Mouse (Mus musculus): Measurements from ENCODE around the gene Nrxn1. TPM values are rescaled to one million over a fixed set of nuclear protein-coding genes. Genes with fewer than 3 reads are reported as not detected.
A peak's percentile ranks its signal among the peaks of the same experiment; 100 is the strongest.

The Nrxn1 gene
- polyA plus RNA-seq, 1 experiment from 2014 or later, result 4.6 TPM

GRCm38 (mm10) chr17:90994247-90994646 is 98.6 kb downstream of the Nrxn1 start:
- ATAC-seq (ENCODE audit: low FRiP score, low TSS enrichment), result no peak
- Histone ChIP-seq H3K9ac (replicated peaks; ENCODE audit: low read length) (no peak overlapping the region), H3K27me3 (ENCODE audit: insufficient read depth, low read length) (no peaks in the 10 kb centered on the region), H3K36me3 (ENCODE audit: insufficient read depth, low read length) (no peaks in the 10 kb centered on the region), H3K27ac (ENCODE audit: low read length) (no peak overlapping the region), H3K4me1 (ENCODE audit: insufficient read depth, low read length) (no peaks in the 10 kb centered on the region), H3K4me3 (ENCODE audit: low read length) (no peak overlapping the region), H3K9me3 (ENCODE audit: low read length) (no peaks in the 10 kb centered on the region), H3K4me2 (replicated peaks; ENCODE audit: low read depth, low read length) (no peak overlapping the region)
- 82% methylated on average over 1 of the region's 1 CpGs for WGBS

- no peak overlapping the region for H3K9ac ChIP-seq (replicated peaks; ENCODE audit: low read length)
- H3K27me3 ChIP-seq (ENCODE audit: insufficient read depth, low read length), result no peaks in the 10 kb centered on the region
- no peaks in the 10 kb centered on the region for H3K36me3 ChIP-seq (ENCODE audit: insufficient read depth, low read length)
- H3K4me2 ChIP-seq (replicated peaks; ENCODE audit: low read depth, low read length), result no peak overlapping the region
- no peaks in the 10 kb centered on the region for H3K9me3 ChIP-seq (ENCODE audit: low read length)
- 90% methylated on average over 2 of the region's 2 CpGs for WGBS
- H3K4me1 ChIP-seq (ENCODE audit: insufficient read depth, low read length), result no peaks in the 10 kb centered on the region
- no peak overlapping the region for H3K27ac ChIP-seq (ENCODE audit: low read length)
- no peak overlapping the region for H3K4me3 ChIP-seq (ENCODE audit: low read length)
- ATAC-seq (ENCODE audit: low FRiP score, low TSS enrichment), result no peak
Observed at GRCm38 (mm10) chr17:90990747-90991146, 102.1 kb downstream of the Nrxn1 start.

- no peak overlapping the region for H3K27ac ChIP-seq (ENCODE audit: low read length)
- 48% methylated on average over 4 of the region's 4 CpGs for WGBS
- H3K4me1 ChIP-seq (ENCODE audit: insufficient read depth, low read length), result no peaks in the 10 kb centered on the region
- no peak overlapping the region for H3K4me3 ChIP-seq (ENCODE audit: low read length)
- no peaks in the 10 kb centered on the region for H3K9me3 ChIP-seq (ENCODE audit: low read length)
- H3K27me3 ChIP-seq (ENCODE audit: insufficient read depth, low read length), result no peaks in the 10 kb centered on the region
- no peak overlapping the region for H3K4me2 ChIP-seq (replicated peaks; ENCODE audit: low read depth, low read length)
- ATAC-seq (ENCODE audit: low FRiP score, low TSS enrichment), result peak; percentile 71; the same call in 1 of the 2 replicates
- H3K36me3 ChIP-seq (ENCODE audit: insufficient read depth, low read length), result no peaks in the 10 kb centered on the region
- H3K9ac ChIP-seq (replicated peaks; ENCODE audit: low read length), result no peak overlapping the region
Observed at GRCm38 (mm10) chr17:90962904-90963531, 129.9 kb downstream of the Nrxn1 start.

- Histone ChIP-seq H3K9me3 (ENCODE audit: low read length) (no peaks in the 10 kb centered on the region), H3K4me3 (ENCODE audit: low read length) (no peak overlapping the region), H3K27me3 (ENCODE audit: insufficient read depth, low read length) (no peaks in the 10 kb centered on the region), H3K36me3 (ENCODE audit: insufficient read depth, low read length) (no peaks in the 10 kb centered on the region), H3K9ac (replicated peaks; ENCODE audit: low read length) (no peak overlapping the region), H3K27ac (ENCODE audit: low read length) (no peak overlapping the region), H3K4me1 (ENCODE audit: insufficient read depth, low read length) (no peaks in the 10 kb centered on the region), H3K4me2 (replicated peaks; ENCODE audit: low read depth, low read length) (no peak overlapping the region)
- WGBS, result 75% methylated on average over 2 of the region's 2 CpGs
- no peak for ATAC-seq (ENCODE audit: low FRiP score, low TSS enrichment)
Observed at GRCm38 (mm10) chr17:90955221-90955620, 137.7 kb downstream of the Nrxn1 start.

GRCm38 (mm10) chr17:90934929-90935328 is 157.9 kb downstream of the Nrxn1 start:
- H3K9ac ChIP-seq (replicated peaks; ENCODE audit: low read length), result no peak overlapping the region
- H3K36me3 ChIP-seq (ENCODE audit: insufficient read depth, low read length), result no peaks in the 10 kb centered on the region
- H3K27me3 ChIP-seq (ENCODE audit: insufficient read depth, low read length), result no peaks in the 10 kb centered on the region
- 67% methylated on average over 2 of the region's 2 CpGs for WGBS
- H3K9me3 ChIP-seq (ENCODE audit: low read length), result no peaks in the 10 kb centered on the region
- H3K27ac ChIP-seq (ENCODE audit: low read length), result no peak overlapping the region
- ATAC-seq (ENCODE audit: low FRiP score, low TSS enrichment), result no peak
- H3K4me1 ChIP-seq (ENCODE audit: insufficient read depth, low read length), result no peaks in the 10 kb centered on the region
- no peak overlapping the region for H3K4me3 ChIP-seq (ENCODE audit: low read length)
- H3K4me2 ChIP-seq (replicated peaks; ENCODE audit: low read depth, low read length), result no peak overlapping the region

GRCm38 (mm10) chr17:90913320-90913719 is 179.6 kb downstream of the Nrxn1 start:
- no peak overlapping the region for H3K4me3 ChIP-seq (ENCODE audit: low read length)

GRCm38 (mm10) chr17:90912746-90913145 is 180.1 kb downstream of the Nrxn1 start:
- no peak for ATAC-seq (ENCODE audit: low FRiP score, low TSS enrichment)

More at GRCm38 (mm10) chr17:90913320-90913719, 179.6 kb downstream of the Nrxn1 start:
- Histone ChIP-seq H3K9ac (replicated peaks; ENCODE audit: low read length) (no peak overlapping the region), H3K27me3 (ENCODE audit: insufficient read depth, low read length) (no peaks in the 10 kb centered on the region), H3K36me3 (ENCODE audit: insufficient read depth, low read length) (no peaks in the 10 kb centered on the region), H3K4me2 (replicated peaks; ENCODE audit: low read depth, low read length) (no peak overlapping the region), H3K27ac (ENCODE audit: low read length) (no peak overlapping the region), H3K9me3 (ENCODE audit: low read length) (no peaks in the 10 kb centered on the region), H3K4me1 (ENCODE audit: insufficient read depth, low read length) (no peaks in the 10 kb centered on the region)
- WGBS, result 79% methylated on average over 2 of the region's 2 CpGs
- ATAC-seq (ENCODE audit: low FRiP score, low TSS enrichment), result no peak

GRCm38 (mm10) chr17:90912341-90912740 is 180.5 kb downstream of the Nrxn1 start:
- ATAC-seq (ENCODE audit: low FRiP score, low TSS enrichment), result no peak
- H3K27me3 ChIP-seq (ENCODE audit: insufficient read depth, low read length), result no peaks in the 10 kb centered on the region

More at GRCm38 (mm10) chr17:90912746-90913145, 180.1 kb downstream of the Nrxn1 start:
- Histone ChIP-seq H3K27ac (ENCODE audit: low read length) (no peak overlapping the region), H3K27me3 (ENCODE audit: insufficient read depth, low read length) (no peaks in the 10 kb centered on the region), H3K4me2 (replicated peaks; ENCODE audit: low read depth, low read length) (no peak overlapping the region), H3K36me3 (ENCODE audit: insufficient read depth, low read length) (no peaks in the 10 kb centered on the region), H3K9me3 (ENCODE audit: low read length) (no peaks in the 10 kb centered on the region), H3K4me3 (ENCODE audit: low read length) (no peak overlapping the region), H3K4me1 (ENCODE audit: insufficient read depth, low read length) (no peaks in the 10 kb centered on the region), H3K9ac (replicated peaks; ENCODE audit: low read length) (no peak overlapping the region)
- WGBS, result 71% methylated on average over 2 of the region's 2 CpGs

GRCm38 (mm10) chr17:90906118-90907093 is 186.5 kb downstream of the Nrxn1 start:
- ATAC-seq (ENCODE audit: low FRiP score, low TSS enrichment), result no peak

More at GRCm38 (mm10) chr17:90912341-90912740, 180.5 kb downstream of the Nrxn1 start:
- Histone ChIP-seq H3K9me3 (ENCODE audit: low read length) (no peaks in the 10 kb centered on the region), H3K4me3 (ENCODE audit: low read length) (no peak overlapping the region), H3K4me1 (ENCODE audit: insufficient read depth, low read length) (no peaks in the 10 kb centered on the region), H3K36me3 (ENCODE audit: insufficient read depth, low read length) (no peaks in the 10 kb centered on the region), H3K4me2 (replicated peaks; ENCODE audit: low read depth, low read length) (no peak overlapping the region), H3K27ac (ENCODE audit: low read length) (no peak overlapping the region), H3K9ac (replicated peaks; ENCODE audit: low read length) (no peak overlapping the region)

GRCm38 (mm10) chr17:90905143-90905542 is 187.7 kb downstream of the Nrxn1 start:
- Histone ChIP-seq H3K4me2 (replicated peaks; ENCODE audit: low read depth, low read length) (no peak overlapping the region), H3K4me1 (ENCODE audit: insufficient read depth, low read length) (no peaks in the 10 kb centered on the region), H3K9me3 (ENCODE audit: low read length) (no peaks in the 10 kb centered on the region), H3K36me3 (ENCODE audit: insufficient read depth, low read length) (no peaks in the 10 kb centered on the region), H3K27ac (ENCODE audit: low read length) (no peak overlapping the region), H3K27me3 (ENCODE audit: insufficient read depth, low read length) (no peaks in the 10 kb centered on the region), H3K4me3 (ENCODE audit: low read length) (no peak overlapping the region), H3K9ac (replicated peaks; ENCODE audit: low read length) (no peak overlapping the region)
- no peak for ATAC-seq (ENCODE audit: low FRiP score, low TSS enrichment)
- 77% methylated on average over 5 of the region's 5 CpGs for WGBS

More at GRCm38 (mm10) chr17:90906118-90907093, 186.5 kb downstream of the Nrxn1 start:
- Histone ChIP-seq H3K4me2 (replicated peaks; ENCODE audit: low read depth, low read length) (no peak overlapping the region), H3K27ac (ENCODE audit: low read length) (no peak overlapping the region), H3K27me3 (ENCODE audit: insufficient read depth, low read length) (no peaks in the 10 kb centered on the region), H3K9me3 (ENCODE audit: low read length) (no peaks in the 10 kb centered on the region), H3K9ac (replicated peaks; ENCODE audit: low read length) (no peak overlapping the region), H3K4me3 (ENCODE audit: low read length) (no peak overlapping the region), H3K4me1 (ENCODE audit: insufficient read depth, low read length) (no peaks in the 10 kb centered on the region), H3K36me3 (ENCODE audit: insufficient read depth, low read length) (no peaks in the 10 kb centered on the region)
- WGBS, result 85% methylated on average over 6 of the region's 6 CpGs
